Mouse (Mus musculus) G1E (cell line): ENCODE measurements around the gene Vmn2r93.

ENCODE experiments used
- CTCF ChIP-seq: IDR thresholded peaks from 2 replicates; pipeline ENCODE4 v1.5.1; 2012; ENCODE audit warnings: low read depth, low read length, inconsistent platforms, mixed read lengths
- GATA1 ChIP-seq: IDR thresholded peaks from 2 replicates; pipeline ENCODE4 v1.6.1; 2012; ENCODE audit warnings: borderline replicate concordance, low read length, inconsistent platforms, mixed read lengths
- POLR2AphosphoS5 ChIP-seq: IDR thresholded peaks from 2 replicates; pipeline ENCODE4 v1.6.1; 2012; ENCODE audit warnings: low read depth, low read length, inconsistent platforms; ENCODE audit not compliant: insufficient replicate concordance
- TAL1 ChIP-seq: conservative IDR thresholded peaks from 2 replicates; pipeline ENCODE4 v1.6.1; 2012; ENCODE audit warnings: low read depth, low read length, inconsistent platforms, mixed read lengths

GRCm38 (mm10) chr17:18277656-18278055 lies 20.2 kb upstream of the Vmn2r93 start, which contains the start of gene Vmn2r94:
- no peak for TF ChIP-seq CTCF
- no peak for TF ChIP-seq TAL1
- no peak for TF ChIP-seq GATA1
- no peak for TF ChIP-seq POLR2AphosphoS5
